Mouse (Mus musculus): ENCODE measurements around the gene Ing3.

Ing3 gene

GRCm38 (mm10) chr6:21993070-21993469, 43.7 kb downstream of the Ing3 start:
- DNase-seq (ENCODE audit: low read depth), result no peak

GRCm38 (mm10) chr6:21998131-21998530, 48.8 kb downstream of the Ing3 start:
- no peak for DNase-seq (ENCODE audit: low read depth)

GRCm38 (mm10) chr6:21999025-21999424, 49.7 kb downstream of the Ing3 start:
- DNase-seq (ENCODE audit: low read depth), result no peak

GRCm38 (mm10) chr6:22000086-22000485, 50.7 kb downstream of the Ing3 start:
- no peak for DNase-seq (ENCODE audit: low read depth)

GRCm38 (mm10) chr6:22000881-22001280, 51.5 kb downstream of the Ing3 start:
- no peak for DNase-seq (ENCODE audit: low read depth)

GRCm38 (mm10) chr6:22001284-22001916, 52.0 kb downstream of the Ing3 start:
- no peak for DNase-seq (ENCODE audit: low read depth)

GRCm38 (mm10) chr6:22002521-22003199, 53.3 kb downstream of the Ing3 start:
- DNase-seq (ENCODE audit: low read depth), result no peak

- DNase-seq (ENCODE audit: low read depth), result no peak
Measured at GRCm38 (mm10) chr6:22003200-22003587, 53.8 kb downstream of the Ing3 start.

GRCm38 (mm10) chr6:22003959-22004543, 54.7 kb downstream of the Ing3 start:
- DNase-seq (ENCODE audit: low read depth), result no peak

GRCm38 (mm10) chr6:22008346-22008745, 59.0 kb downstream of the Ing3 start:
- DNase-seq (ENCODE audit: low read depth), result no peak

GRCm38 (mm10) chr6:22010258-22010657, 60.9 kb downstream of the Ing3 start:
- DNase-seq (ENCODE audit: low read depth), result no peak

- DNase-seq (ENCODE audit: low read depth), result no peak
Measured at GRCm38 (mm10) chr6:22010761-22011281, 61.5 kb downstream of the Ing3 start.

- no peak for DNase-seq (ENCODE audit: low read depth)
Measured at GRCm38 (mm10) chr6:22011546-22011945, 62.2 kb downstream of the Ing3 start.

GRCm38 (mm10) chr6:22012099-22012498, 62.7 kb downstream of the Ing3 start:
- DNase-seq (ENCODE audit: low read depth), result no peak

- no peak for DNase-seq (ENCODE audit: low read depth)
Measured at GRCm38 (mm10) chr6:22012501-22012900, 63.1 kb downstream of the Ing3 start.

- no peak for DNase-seq (ENCODE audit: low read depth)
Measured at GRCm38 (mm10) chr6:22013394-22013793, 64.0 kb downstream of the Ing3 start.

GRCm38 (mm10) chr6:22014291-22014911, 65.0 kb downstream of the Ing3 start:
- DNase-seq (ENCODE audit: low read depth), result no peak

- DNase-seq (ENCODE audit: low read depth), result no peak
Measured at GRCm38 (mm10) chr6:22017631-22018030, 68.3 kb downstream of the Ing3 start.

- no peak for DNase-seq (ENCODE audit: low read depth)
Measured at GRCm38 (mm10) chr6:22018768-22019445, 69.5 kb downstream of the Ing3 start.

- DNase-seq (ENCODE audit: low read depth), result no peak
Measured at GRCm38 (mm10) chr6:22019637-22020036, 70.3 kb downstream of the Ing3 start.

- DNase-seq (ENCODE audit: low read depth), result no peak
Measured at GRCm38 (mm10) chr6:22020696-22021095, 71.3 kb downstream of the Ing3 start.

- DNase-seq (ENCODE audit: low read depth), result no peak
Measured at GRCm38 (mm10) chr6:22021315-22021714, 71.9 kb downstream of the Ing3 start.

Measured in naive thymus-derived CD4-positive, alpha-beta T cell, adult 2 months (primary cell).